Mouse (Mus musculus) cerebellum, adult 18-20 months (tissue): ENCODE results near the gene Mgat4b.

Source experiments
- DNase-seq, 2 experiments: peaks; one replicate each; pipeline ENCODE4 v3.0.0; 2021

The Mgat4b gene

DNA sequence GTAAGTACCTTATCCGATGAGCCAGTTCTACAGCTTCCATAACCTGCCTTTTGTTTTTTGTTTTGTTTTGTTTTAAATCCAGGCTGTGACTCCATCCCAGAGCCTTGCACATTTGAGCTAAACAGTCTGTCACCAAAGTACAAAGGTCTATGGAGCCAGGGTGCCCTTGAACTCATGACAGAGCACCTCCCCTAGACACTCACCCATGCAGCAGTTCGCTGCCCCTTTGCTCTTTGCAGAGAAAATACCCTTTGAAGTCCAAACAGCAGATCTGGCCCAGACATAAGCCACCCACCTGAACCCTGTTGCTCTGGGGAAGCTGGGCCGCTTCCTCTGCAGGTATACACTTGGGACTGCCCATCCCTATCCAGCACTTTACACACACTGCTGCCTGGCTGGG, 9.1 kb upstream of the Mgat4b start:
- DNase-seq = no peak

DNA sequence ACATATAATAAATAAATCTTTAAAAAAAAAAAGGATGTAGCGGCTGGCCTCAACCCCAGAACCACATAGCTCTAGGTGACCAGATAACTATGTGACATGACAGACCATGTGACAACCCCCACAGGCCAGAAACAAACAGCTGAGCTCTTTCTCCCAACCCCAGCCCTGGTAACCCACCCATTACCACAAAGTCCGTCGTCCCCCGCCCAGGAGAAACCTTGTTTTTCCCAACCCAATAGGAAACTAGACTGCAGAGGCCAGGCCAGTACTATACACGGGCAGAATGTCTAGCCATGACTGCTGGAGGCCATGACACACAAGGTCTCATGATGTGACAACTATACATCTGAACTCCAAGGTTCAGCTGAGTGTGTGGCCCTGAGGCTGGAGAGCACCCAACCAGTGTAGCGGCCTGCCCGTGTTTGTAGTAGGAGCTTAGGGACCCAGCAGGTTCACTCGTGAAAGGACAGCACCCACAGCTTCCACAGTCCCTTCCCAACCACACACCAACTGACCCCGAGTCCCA, 7.3 kb upstream of the Mgat4b start:
- no peak for DNase-seq

- no peak for DNase-seq
Measured at GRCm38 (mm10) chr11:50205434-50205833, 5.3 kb upstream of the Mgat4b start.

GRCm38 (mm10) chr11:50206037-50206436, 4.7 kb upstream of the Mgat4b start:
- DNase-seq = no peak

DNA sequence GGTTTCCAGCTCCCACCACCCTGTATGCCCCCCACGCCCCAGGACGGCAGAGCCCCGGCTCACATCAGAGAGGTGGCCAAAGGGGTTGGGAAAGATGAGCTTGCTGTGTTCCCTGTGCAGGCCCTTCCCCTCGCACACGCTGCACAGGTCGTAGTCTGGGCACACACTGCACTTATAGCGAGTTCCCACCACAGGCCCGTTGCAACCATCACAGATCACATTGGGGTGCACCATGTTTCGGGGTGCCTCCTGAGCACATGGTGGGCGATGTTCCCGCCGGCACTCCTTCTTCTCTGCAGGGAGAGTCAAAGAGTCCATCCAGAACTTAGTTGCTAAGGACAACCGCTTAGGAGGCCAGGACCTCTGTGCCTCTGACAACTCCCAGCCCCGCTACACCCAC, 3.3 kb upstream of the Mgat4b start:
- no peak for DNase-seq

- DNase-seq = no peak
Measured at GRCm38 (mm10) chr11:50208039-50208438, 2.7 kb upstream of the Mgat4b start.

- DNase-seq = peak; percentile 85 to 94
Measured at GRCm38 (mm10) chr11:50210101-50210504, 587 bp upstream of the Mgat4b start.

- DNase-seq = no peak
Measured at GRCm38 (mm10) chr11:50211322-50212059, 801 bp downstream of the Mgat4b start.

DNA sequence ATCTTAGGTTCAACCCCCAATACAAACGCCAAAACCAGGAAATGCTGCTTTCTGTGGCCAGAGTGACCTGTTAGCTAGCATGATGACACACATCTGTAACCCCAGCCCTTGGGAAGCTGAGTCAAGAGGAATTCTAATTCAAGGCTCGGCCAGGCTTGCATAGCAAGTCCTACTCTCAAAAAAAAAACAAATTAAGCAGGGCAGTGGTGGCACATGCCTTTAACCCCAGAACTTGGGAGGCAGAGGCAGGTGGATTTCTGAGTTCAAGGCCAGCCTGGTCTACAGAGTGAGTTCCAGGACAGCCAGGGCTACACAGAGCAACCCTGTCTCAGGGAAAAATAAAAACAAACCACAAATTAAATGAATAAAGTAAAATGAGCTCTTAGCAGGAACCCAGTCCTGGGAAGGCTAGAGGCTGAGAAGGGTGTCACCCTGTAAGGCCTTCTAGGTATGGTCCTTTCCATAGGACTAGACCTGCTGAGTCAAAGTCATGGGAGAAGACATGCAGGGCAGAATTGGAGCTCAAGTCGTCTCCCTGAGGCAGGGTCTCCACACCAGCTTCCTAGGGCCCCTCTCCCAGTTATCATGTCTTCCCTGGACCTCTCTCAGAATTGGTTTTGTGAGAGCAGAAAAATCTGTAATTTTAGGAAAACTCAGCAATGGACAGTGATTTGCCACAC, 1.5 kb downstream of the Mgat4b start:
- DNase-seq = no peak

GRCm38 (mm10) chr11:50212848-50213758, 2.4 kb downstream of the Mgat4b start:
- peak; percentile 62 to 73 for DNase-seq

DNA sequence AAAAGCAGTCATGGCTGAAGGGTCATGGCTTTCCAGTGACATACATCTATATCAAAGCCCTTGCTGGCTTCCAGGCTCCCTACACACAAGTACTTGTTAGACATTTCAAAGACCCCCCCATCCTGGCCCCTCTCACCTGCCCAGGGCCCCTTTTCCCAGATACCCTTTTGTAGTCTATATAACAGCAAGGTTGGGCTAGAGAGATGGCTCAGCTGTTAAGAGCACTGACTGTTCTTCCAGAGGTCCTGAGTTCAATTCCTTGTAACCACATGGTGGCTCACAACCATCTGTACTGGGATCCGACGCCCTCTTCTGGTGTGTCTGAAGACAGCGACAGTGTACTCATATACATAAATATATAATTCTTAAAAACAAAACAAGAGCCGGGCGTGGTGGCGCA, 3.9 kb downstream of the Mgat4b start:
- DNase-seq = no peak

- DNase-seq = no peak
Measured at GRCm38 (mm10) chr11:50215633-50216032, 4.9 kb downstream of the Mgat4b start.

DNA sequence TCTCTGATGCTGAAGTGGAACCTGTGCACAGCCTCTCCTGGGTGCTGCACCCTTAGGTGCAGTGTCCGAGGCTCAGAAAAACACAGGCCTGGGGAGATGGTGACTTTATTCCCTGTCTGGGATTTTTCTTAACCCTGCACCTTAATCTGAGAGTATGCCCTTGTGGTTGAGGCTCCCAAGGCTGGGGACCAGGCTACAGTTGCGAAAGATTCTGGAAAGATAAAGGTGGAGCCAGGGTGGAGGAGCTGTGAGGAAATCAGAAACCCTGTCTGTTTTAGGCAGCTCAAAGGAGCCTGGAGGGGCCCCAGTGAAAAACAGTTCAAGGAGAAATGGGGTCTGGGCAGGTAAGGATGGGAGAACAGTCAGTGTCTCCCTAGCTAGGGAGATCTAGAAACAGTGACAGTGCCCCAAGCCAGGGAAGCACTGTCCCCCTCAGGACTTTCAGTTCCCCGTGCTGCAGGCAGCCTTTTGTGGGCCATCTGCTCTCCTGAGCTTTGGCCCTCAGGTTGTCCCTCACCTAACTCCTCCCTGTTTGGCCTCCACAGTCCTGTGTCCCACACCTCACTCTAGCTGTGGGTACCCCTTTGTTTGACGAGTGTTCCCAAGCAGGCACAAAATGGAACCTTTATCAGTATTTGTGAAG, 6.2 kb downstream of the Mgat4b start:
- DNase-seq = no peak

- no peak for DNase-seq
Measured at GRCm38 (mm10) chr11:50217811-50218210, 7.1 kb downstream of the Mgat4b start.

DNA sequence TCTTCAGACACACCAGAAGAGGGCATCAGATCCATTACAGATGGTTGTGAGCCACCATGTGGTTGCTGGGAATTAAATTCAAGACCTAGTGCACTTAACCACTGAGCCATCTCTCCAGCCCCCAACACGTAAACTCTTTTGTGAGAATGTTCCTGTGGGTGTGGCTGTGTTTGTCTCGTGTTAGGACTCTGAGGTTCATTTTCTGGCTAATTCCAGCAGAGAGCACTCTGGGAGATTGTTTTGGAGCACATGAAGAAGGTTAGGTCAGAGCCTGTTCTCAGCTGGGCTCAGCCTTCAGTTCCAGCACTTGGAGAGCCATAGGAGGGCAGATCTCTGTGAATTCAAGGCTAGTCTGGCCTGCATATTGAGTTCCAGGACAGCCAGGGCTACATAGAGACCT, 9.1 kb downstream of the Mgat4b start:
- DNase-seq = no peak

DNA sequence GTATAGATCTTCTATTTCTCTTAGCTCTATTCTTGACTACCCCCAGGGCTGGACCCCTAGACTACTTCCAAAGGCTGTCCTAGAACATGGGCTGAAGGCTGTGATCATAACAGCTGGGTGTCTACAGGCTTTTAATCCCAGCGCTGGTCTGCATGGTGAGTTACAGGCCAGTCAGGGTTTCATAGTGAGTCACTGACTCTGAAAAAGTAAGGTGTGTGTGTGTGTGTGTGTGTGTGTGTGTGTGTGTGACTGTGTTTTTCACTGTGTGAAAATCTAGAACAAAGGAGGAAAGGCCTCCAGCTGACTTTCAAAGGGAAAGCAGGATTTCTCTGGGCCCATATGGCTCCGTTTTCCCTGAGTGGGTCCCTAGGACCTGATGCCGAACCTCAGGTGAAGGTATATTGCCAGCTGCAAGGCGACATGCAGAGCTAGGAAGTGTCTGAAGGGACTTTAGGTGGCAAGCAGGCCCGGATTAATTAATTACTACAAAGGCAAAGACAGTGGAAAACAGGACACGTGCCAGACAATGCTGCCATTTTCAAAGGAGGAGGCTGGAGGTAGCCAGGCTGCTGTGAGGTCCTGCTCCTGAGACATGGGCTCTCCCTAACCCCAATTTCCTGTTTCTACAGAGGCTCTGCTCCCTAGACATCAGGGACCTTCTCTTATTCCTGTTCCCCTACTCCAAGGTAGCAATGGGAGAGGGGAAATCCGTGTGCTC, 12.0 kb downstream of the Mgat4b start:
- DNase-seq = no peak

DNA sequence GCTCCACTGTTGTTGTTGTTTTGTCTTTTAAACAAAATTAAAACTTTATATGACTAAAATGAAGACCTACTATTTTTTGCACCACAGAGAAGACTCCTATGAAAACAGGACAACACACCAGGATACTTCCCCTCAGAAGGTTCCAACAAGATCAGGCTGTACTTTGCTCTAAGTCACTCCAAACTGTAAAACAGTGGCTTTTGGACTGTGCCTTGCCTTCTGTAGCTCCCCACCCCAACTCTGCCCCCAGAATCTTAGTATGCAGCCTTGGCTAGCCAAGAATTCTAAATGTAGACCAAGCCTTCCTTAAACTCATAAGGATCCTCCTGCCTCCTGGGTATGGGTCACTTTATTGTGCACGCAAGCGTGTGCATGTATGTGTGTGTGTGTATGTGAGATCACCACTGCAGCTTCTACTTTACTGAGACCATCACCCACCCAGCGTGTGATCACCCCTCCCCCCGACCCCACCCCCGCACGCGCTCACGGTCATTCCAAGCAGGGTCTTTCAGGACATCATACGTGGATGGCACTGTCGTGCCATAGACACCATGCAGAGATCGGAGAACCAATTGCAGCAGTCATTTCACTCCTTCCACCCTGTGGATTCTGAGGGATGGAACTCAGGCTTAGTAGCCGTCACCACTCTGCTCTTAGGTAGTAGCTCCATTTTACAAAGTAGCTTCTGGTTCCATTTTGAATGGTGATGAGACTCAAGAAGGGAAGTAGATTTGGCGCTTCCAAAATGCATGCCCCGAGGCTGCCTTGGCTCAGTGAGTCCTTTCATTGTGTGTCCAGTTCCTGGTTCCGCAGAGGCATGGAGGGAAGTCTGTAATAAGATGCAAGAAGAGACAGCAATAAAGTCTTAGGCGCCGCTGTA, 13.3 kb downstream of the Mgat4b start:
- no peak for DNase-seq

GRCm38 (mm10) chr11:50224671-50225530, 14.2 kb downstream of the Mgat4b start:
- DNase-seq = peak; percentile 90 to 96

GRCm38 (mm10) chr11:50225611-50226378, 15.1 kb downstream of the Mgat4b start:
- DNase-seq = peak; percentile 64 to 68
